Mouse (Mus musculus) embryonic facial prominence, embryonic 11.5 days (tissue): ENCODE results near the gene Zfp109. TPM values are rescaled to one million over a fixed set of nuclear protein-coding genes. Genes with fewer than 3 reads are reported as not detected.

ENCODE experiments used
- ATAC-seq: fragments of 200-750 bp; cut with Nextera tagmentation; replicated peaks from 2 replicates; pipeline ENCODE4 v1.8.0; 2017; ENCODE audit warnings: low read depth; ENCODE audit not compliant: insufficient number of reproducible peaks, low FRiP score, low TSS enrichment
- DNase-seq: peaks from one replicate; pipeline ENCODE4 v3.0.0-alpha.2; 2015; ENCODE audit warnings: low spot score
- H3K27ac ChIP-seq: fragments of 300-500 bp; sonication (generic); replicated peaks from 2 replicates; pipeline ENCODE4 v1.5.1; 2014; ENCODE audit warnings: mild to moderate bottlenecking, low read depth, low read length, control low read depth
- H3K27me3 ChIP-seq: fragments of 300-500 bp; sonication (generic); 2 replicates; pipeline ENCODE4 v1.6.1; 2014; ENCODE audit warnings: mild to moderate bottlenecking, low read length, moderate library complexity, mixed read lengths; ENCODE audit not compliant: control insufficient read depth, insufficient read depth
- H3K36me3 ChIP-seq: fragments of 300-500 bp; sonication (generic); replicated peaks from 2 replicates; pipeline ENCODE4 v1.6.1; 2014; ENCODE audit warnings: low read depth, mild to moderate bottlenecking, low read length, moderate library complexity, mixed read lengths; ENCODE audit not compliant: control insufficient read depth, insufficient read depth
- H3K4me1 ChIP-seq: fragments of 300-500 bp; sonication (generic); 2 replicates; pipeline ENCODE4 v1.6.1; 2014; ENCODE audit warnings: low read length, mixed read lengths; ENCODE audit not compliant: control insufficient read depth, insufficient read depth
- H3K4me2 ChIP-seq: fragments of 300-500 bp; sonication (generic); 2 replicates; pipeline ENCODE4 v1.6.1; 2014; ENCODE audit warnings: low read depth, mild to moderate bottlenecking, control low read depth, low read length, moderate library complexity
- H3K4me3 ChIP-seq: fragments of 300-500 bp; sonication (generic); 2 replicates; pipeline ENCODE4 v1.5.1; 2014; ENCODE audit warnings: low read depth, low read length, control low read depth
- H3K9ac ChIP-seq: fragments of 300-500 bp; sonication (generic); replicated peaks from 2 replicates; pipeline ENCODE4 v1.6.1; 2014; ENCODE audit warnings: mild to moderate bottlenecking, control low read depth, low read length
- H3K9me3 ChIP-seq: fragments of 300-500 bp; sonication (generic); replicated peaks from 2 replicates; pipeline ENCODE4 v1.6.1; 2016; ENCODE audit warnings: mild to moderate bottlenecking, low read length, inconsistent platforms, mixed read lengths; ENCODE audit not compliant: control insufficient read depth
- WGBS: fragments of 180-500 bp; shearing (Covaris S2); extraction: QIAGEN DNeasy Blood & Tissue Kit; methylation state at CpG from one replicate; pipeline ENCODE4 v1.1.7; 2014; 5-methylcytosine and 5-hydroxymethylcytosine counted together
- polyA plus RNA-seq: library from polyadenylated mRNA; unstranded; fragments of >200 nt; fragmentation: Nextera tagmentation; extraction: Ambion mirVana; gene quantifications from 2 replicates; pipeline ENCODE4 v1.2.1, GENCODE M21; 2014

Gene Zfp109
- polyA plus RNA-seq, 1 experiment from 2014 or later = 5.1 TPM

GRCm38 (mm10) chr7:24191361-24191760, 46.0 kb downstream of the Zfp109 start:
- H3K9ac ChIP-seq = no peak overlapping the region
- no peaks in the 10 kb centered on the region for H3K27me3 ChIP-seq
- no peak for ATAC-seq
- no peaks in the 10 kb centered on the region for H3K36me3 ChIP-seq
- no peak overlapping the region for H3K27ac ChIP-seq
- no peaks in the 10 kb centered on the region for H3K4me1 ChIP-seq
- H3K4me3 ChIP-seq = no peak overlapping the region
- no peak overlapping the region for H3K4me2 ChIP-seq
- no peaks in the 10 kb centered on the region for H3K9me3 ChIP-seq
- DNase-seq = no peak
- 84% methylated on average over 2 of the region's 2 CpGs for WGBS

GRCm38 (mm10) chr7:24189571-24189944, 47.8 kb downstream of the Zfp109 start:
- Histone ChIP-seq H3K27ac (no peak overlapping the region), H3K9ac (no peak overlapping the region), H3K27me3 (no peaks in the 10 kb centered on the region), H3K4me1 (no peaks in the 10 kb centered on the region), H3K36me3 (no peaks in the 10 kb centered on the region), H3K4me2 (no peak overlapping the region), H3K4me3 (no peak overlapping the region), H3K9me3 (no peaks in the 10 kb centered on the region)
- 79% methylated on average over 5 of the region's 5 CpGs for WGBS
- ATAC-seq = no peak
- no peak for DNase-seq

- DNase-seq (no peak), ATAC-seq (no peak)
- no peaks in the 10 kb centered on the region for H3K27me3 ChIP-seq
- no peaks in the 10 kb centered on the region for H3K4me1 ChIP-seq
- H3K4me3 ChIP-seq = no peak overlapping the region
- H3K4me2 ChIP-seq = no peak overlapping the region
- no peaks in the 10 kb centered on the region for H3K9me3 ChIP-seq
- WGBS = 67% methylated on average over 4 of the region's 4 CpGs
- no peak overlapping the region for H3K27ac ChIP-seq
- no peak overlapping the region for H3K9ac ChIP-seq
- no peaks in the 10 kb centered on the region for H3K36me3 ChIP-seq
Observed at GRCm38 (mm10) chr7:24188901-24189570, 48.3 kb downstream of the Zfp109 start.

GRCm38 (mm10) chr7:24187611-24188010, 49.7 kb downstream of the Zfp109 start:
- ATAC-seq = no peak
- DNase-seq = no peak
- 71% methylated on average over 1 of the region's 1 CpGs for WGBS

More at GRCm38 (mm10) chr7:24187611-24188010, 49.7 kb downstream of the Zfp109 start:
- Histone ChIP-seq H3K4me2 (no peak overlapping the region), H3K4me3 (no peak overlapping the region), H3K27ac (no peak overlapping the region), H3K27me3 (no peaks in the 10 kb centered on the region), H3K9ac (no peak overlapping the region), H3K36me3 (no peaks in the 10 kb centered on the region), H3K9me3 (no peaks in the 10 kb centered on the region), H3K4me1 (no peaks in the 10 kb centered on the region)

Other genes starting within 250 kb of the Zfp109 start
- gene V1rd19, start 235.9 kb downstream of the Zfp109 start, polyA plus RNA-seq = not detected in 2 replicates
- gene Vmn1r183, start 184.3 kb downstream of the Zfp109 start, polyA plus RNA-seq = not detected in 2 replicates
- 32.5 and 32.7 TPM in 2 replicates for gene Zfp180, start 155.6 kb downstream of the Zfp109 start, polyA plus RNA-seq
- 4.3 and 4.4 TPM in 2 replicates for gene Zfp112, start 125.2 kb downstream of the Zfp109 start, polyA plus RNA-seq
- gene Zfp235, start 103.4 kb downstream of the Zfp109 start, polyA plus RNA-seq = 16.7 and 17.3 TPM in 2 replicates
- 3.7 TPM in 2 replicates for gene Zfp114, start 62.5 kb downstream of the Zfp109 start, polyA plus RNA-seq
- gene Zfp111, start 26.1 kb downstream of the Zfp109 start, polyA plus RNA-seq = 12.2 and 13.8 TPM in 2 replicates
- 3.8 and 4.0 TPM in 2 replicates for gene Zfp108, start 17.2 kb upstream of the Zfp109 start, polyA plus RNA-seq
- 9.8 and 11.7 TPM in 2 replicates for gene Zfp93, start 32.9 kb upstream of the Zfp109 start, polyA plus RNA-seq
- gene Zfp61, start 63.7 kb upstream of the Zfp109 start, polyA plus RNA-seq = 48.0 and 58.8 TPM in 2 replicates
- 10.7 and 15.2 TPM in 2 replicates for gene Zfp94, start 79.1 kb upstream of the Zfp109 start, polyA plus RNA-seq
- gene Tescl, start 96.4 kb upstream of the Zfp109 start, polyA plus RNA-seq = not detected in 2 replicates
- gene Lypd5, start 111.6 kb upstream of the Zfp109 start, polyA plus RNA-seq = not detected in 2 replicates
- 2.2 and 2.3 TPM in 2 replicates for gene Kcnn4, start 132.7 kb upstream of the Zfp109 start, polyA plus RNA-seq
- gene Smg9, start 162.1 kb upstream of the Zfp109 start, polyA plus RNA-seq = 13.8 and 18.6 TPM in 2 replicates
- not detected in 2 replicates for gene Irgc1, start 214.7 kb upstream of the Zfp109 start, polyA plus RNA-seq
- 1.1 and 2.1 TPM in 2 replicates for gene Plaur, start 224.9 kb upstream of the Zfp109 start, polyA plus RNA-seq
- 1.9 and 3.6 TPM in 2 replicates for gene Cadm4, start 244.5 kb upstream of the Zfp109 start, polyA plus RNA-seq